Mouse (Mus musculus): ENCODE results near the gene Mypn.

DNA sequence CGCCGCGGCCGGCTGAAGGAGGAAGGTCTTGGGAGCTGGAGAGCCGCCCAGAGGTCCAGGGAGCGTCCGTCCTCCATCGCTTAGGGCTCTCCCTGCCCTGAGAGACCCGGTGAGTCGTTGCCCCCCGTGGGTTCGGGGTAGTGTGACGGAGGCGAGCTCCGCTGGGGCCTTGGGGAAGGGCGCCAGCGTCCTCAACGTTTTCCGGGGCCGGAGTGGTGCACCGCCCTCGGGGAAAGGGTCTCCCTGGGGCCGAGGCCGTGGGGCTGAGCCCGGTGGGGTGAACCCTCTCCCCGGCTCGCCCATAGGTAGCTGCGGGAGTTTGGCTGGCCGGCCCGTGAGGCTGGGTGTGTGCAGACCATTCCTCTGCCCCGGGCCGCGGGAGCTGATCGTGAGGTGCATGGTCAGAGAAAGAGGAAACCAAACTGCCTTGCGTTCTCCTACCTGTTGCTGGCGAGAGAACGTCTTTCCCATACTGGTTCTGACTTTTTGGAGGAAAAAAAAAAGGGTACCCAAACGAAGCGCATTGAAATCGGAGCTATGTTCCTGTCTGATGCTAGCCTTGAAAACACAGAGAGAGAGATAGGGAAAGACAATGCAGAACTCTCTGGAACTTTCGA, 40.4 kb upstream of the Mypn start:
- TF ChIP-seq EP300 (IDR thresholded peaks at IDR 0.05; ENCODE audit: low read depth) (no peak), CTCF (IDR thresholded peaks at IDR 0.05; ENCODE audit: low read depth) (no peak)

Measured in liver, embryonic 14.5 days (tissue).